Mouse (Mus musculus) thymus, postnatal 36 days (tissue): ENCODE data around the gene Dram2.
"Not testable (repeated sequence)": the region's sequence is repeated elsewhere in the genome, so short reads cannot be mapped to it uniquely, and the experiment has no call there.

Source experiments
- DNase-seq, 2 experiments: peaks; one replicate each; pipeline ENCODE4 v3.0.0; 2022; ENCODE audit warnings: mixed read lengths in 2 of 2

Gene Dram2

GRCm38 (mm10) chr3:106547171-106547923 is at the start of gene Dram2, which contains the start of gene Cept1:
Gene Dram2 (plus strand): TSS chr3:106547798.
Gene Cept1 (minus strand): TSS chr3:106547802.
- DNase-seq, result peak; percentile 91 to 94

- no peak for DNase-seq
These were observed 47.1 kb upstream of the Dram2 start for GRCm38 (mm10) chr3:106500510-106500909.

GRCm38 (mm10) chr3:106502892-106503291 is 44.7 kb upstream of the Dram2 start:
- no peak for DNase-seq

- no peak for DNase-seq
These were observed 36.9 kb upstream of the Dram2 start for GRCm38 (mm10) chr3:106510669-106511068.

- no peak for DNase-seq
These were observed 32.6 kb upstream of the Dram2 start for GRCm38 (mm10) chr3:106515016-106515415.

DNA sequence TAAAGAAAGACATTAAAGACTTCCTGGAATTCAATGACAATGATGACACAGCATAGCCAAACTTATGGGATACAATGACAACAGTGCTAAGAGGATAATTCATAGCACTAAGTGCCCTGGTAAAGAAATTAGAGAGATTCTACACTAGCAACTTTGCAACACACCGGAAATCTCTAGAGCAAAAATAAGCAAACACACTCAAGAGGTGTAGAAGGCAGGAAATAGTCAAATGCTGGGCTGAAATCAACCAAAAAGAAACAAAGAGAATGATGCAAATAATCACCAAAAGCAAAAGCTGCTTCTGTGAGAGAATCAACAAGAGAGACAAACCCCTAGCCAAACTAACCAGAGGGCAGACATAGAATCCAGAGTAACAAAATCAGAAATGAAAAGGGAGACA is 24.9 kb upstream of the Dram2 start:
- DNase-seq, result no peak

DNA sequence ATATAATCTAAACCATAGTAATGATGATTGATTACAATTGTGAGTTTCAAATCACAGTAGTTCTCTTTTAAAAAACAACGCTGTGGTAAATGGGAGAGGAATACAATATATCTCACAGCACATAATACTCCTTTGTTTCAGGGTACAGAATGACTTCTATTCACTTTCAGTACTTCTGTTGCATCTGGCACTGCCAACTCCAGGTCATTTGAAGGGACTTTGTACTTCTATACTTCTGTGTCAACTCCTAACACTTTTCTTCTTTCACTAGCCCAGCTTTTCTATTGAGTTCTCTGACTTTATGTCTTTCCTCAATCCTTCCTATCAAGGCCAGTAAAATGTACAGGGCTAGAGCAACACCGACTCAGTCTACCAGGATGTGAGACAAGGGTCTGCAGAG is 21.2 kb upstream of the Dram2 start:
- DNase-seq, result no peak

DNA sequence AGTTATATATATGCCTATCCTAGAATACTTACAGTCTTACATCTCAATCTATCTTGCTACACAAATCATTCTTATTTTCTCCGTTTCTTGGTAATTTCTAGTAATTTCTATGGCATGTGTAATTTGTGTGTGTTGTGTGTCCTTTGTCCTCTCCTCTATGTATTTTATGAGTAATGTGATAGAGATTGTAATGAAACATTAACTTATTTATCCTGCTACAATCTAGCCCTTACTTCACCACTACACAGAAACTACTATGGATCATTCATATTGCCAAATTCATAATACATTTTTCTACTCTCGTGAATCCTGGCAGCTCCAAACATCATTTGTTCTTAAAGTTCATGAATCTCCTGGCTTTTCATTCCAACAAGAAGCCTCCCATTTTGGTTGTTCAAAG is 19.6 kb upstream of the Dram2 start:
- no peak for DNase-seq

DNA sequence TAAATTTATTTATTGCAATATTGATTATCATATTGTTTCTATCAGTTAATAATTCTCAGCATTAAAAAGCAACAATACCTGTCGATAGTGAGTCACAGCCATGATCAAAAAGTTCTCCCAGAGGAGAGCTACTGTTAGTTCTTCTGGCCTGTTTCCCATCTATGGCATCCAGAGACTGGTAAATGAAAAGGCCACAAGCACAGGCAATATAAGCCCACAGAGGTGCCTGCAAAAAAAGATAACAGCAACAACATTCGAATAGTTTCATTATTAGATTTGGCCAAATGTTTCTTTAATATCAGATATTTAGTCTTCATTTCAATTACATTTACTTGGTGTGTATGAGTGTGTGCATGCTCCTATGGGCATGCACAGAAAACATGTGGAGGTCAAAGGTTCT is 14.3 kb upstream of the Dram2 start:
- no peak for DNase-seq

DNA sequence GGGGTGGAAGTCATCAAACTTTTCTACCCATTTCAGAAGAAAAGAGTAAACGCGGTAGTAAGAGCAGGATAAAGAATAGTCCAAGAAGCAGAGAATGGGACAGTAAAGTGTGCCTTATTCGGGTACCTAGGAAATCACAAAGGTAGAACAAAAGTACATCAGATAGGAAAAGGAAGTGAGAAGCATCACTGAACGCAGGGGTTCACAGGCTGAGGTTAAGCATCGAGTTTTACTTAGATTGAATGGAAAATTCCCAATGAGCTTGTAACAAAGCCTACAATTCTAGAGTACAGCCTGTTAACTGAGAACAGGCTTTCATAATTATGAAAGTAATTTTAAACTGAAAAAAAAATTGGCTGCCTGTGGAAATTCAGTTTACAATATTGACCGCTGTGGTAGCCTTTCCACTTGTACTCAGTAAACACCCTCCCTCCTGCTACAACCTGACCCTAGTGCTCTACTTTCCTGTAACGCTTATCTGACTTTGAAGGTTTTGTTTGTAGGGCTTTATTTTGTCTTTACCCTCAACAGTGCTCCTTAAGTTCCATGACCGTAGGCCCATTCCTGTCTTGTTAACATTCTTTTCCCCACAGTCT is 2.8 kb upstream of the Dram2 start:
- DNase-seq, result no peak

GRCm38 (mm10) chr3:106547924-106548539 is 434 bp downstream of the Dram2 start:
- DNase-seq, result no peak

DNA sequence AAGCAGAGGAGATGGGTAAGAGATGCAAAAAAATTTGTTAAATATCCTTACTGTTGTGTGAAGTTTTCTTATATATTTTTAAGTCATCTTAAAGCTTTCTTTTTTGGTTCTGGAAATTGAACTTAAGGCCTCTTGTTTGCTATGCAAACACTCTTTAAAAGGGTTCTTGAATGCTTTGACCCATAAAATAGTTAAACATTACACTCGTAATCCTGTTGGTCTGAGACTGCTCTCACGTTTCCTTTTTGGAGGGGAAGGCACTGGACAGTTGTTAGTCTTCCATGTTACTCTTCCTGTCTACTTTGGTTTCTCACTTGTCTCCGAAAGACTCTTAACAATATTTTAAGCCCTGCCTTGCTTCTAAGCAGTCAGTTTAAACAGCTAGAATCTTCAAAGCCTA is 1.4 kb downstream of the Dram2 start:
- no peak for DNase-seq

DNA sequence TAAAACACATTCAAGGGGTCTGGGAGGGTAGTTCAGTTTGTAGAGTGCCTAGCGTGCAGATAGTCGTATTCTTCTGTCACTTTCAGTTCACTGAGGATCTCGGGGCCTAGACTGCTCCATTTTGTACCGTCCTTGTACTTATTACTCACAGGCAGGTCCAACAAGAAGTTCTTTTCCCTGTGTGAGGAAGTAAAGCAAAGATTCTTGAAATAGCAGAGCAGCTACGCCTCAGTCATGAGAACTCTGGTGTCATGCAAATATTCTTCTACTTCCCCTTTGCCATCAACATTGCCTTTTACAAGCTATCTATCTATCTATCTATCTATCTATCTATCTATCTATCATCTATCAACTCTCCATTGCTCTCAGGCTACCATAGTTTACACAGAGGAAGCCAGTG is 5.8 kb downstream of the Dram2 start:
- DNase-seq, result no peak

- DNase-seq, result no peak
These were observed 8.2 kb downstream of the Dram2 start for GRCm38 (mm10) chr3:106555743-106556250.

DNA sequence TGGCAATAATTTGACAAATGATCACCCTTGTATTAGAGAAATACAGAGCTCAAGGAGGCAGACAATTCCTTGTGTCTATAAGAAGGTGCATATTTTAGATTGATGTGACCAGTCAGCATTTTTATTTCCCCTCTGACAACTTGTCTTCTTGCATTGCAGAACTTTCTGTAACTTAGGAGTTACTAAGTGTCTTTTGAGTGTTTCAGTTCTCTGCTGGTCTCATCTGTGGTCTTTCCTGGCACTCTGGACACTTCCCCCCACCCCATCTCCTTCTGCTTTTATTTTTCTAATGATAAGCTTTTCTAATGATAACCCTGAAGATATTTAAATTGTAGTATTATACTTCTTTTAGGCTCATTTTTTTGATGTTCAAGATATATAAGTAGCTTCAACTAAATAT is 10.7 kb downstream of the Dram2 start:
- no peak for DNase-seq

DNA sequence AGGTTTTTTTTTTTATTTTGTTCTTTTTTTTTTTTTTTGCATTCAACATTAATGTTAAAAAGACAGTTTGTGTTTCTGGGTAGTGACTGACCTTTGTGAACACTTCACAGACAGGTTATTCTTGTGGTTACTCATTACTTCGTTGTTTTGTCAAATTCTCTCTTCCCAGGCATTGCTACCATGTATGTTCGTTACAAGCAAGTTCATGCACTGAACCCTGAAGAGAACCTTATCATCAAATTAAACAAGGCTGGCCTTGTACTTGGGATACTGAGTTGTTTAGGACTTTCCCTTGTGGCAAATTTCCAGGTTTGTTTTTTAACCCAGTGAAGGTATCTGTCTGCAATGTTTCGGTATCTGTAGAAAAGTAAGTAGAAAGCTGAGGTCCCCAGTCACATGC is 18.3 kb downstream of the Dram2 start:
- no peak for DNase-seq

DNA sequence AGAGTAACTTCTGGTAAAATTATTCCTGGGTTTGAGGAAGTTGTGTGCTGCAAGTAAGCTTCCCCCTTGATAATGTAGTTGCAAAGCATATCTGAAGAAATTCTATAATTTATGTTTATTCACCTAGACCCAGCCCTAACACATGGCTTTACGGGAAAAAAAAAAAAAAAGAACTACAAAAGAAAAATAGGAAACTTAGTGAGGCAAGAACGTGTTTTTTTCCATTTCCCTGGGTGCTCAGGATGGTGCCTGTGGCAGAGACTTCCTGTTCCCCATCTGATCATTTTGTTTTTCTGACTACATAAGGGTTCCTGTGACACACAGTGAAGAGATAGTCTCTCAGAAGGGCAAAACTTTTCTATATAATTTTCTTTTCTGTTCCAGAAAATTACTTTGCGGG is 25.6 kb downstream of the Dram2 start:
- no peak for DNase-seq

GRCm38 (mm10) chr3:106579296-106579695 is 31.7 kb downstream of the Dram2 start:
- DNase-seq, result no peak

GRCm38 (mm10) chr3:106593631-106594030 is 46.0 kb downstream of the Dram2 start:
- DNase-seq, result not testable (repeated sequence)

DNA sequence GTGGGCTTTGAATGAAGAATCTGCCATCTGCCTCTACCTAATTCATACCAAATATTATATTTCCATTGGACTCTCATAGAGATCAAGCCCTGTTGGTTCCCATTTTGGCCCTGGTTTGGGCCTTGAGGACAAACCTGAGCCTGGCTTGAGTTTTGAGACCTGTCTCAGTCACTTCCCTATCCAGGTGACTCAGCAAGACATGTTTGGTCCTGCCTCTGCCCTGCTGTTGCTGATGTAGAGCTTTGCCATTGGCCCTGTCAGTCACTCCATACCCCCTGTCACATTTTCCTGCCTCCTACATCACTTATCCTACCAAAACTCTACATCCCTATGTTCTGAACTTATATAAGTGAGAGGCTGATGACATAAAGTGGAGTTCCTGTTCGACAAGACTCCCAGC is 70.5 kb downstream of the Dram2 start:
- no peak for DNase-seq
